Mouse (Mus musculus) intestine, embryonic 15.5 days (tissue): Measurements from ENCODE around the gene Majin. TPM values are rescaled to one million over a fixed set of nuclear protein-coding genes. Genes with fewer than 3 reads are reported as not detected.

Experiments used
- ATAC-seq: fragments of 200-750 bp; cut with Nextera tagmentation; 2 replicates; pipeline ENCODE4 v1.8.0; 2017; ENCODE audit warnings: moderate TSS enrichment, moderate library complexity
- H3K27ac ChIP-seq: fragments of 300-500 bp; sonication (generic); 2 replicates; pipeline ENCODE4 v1.5.1; 2015; ENCODE audit warnings: mild to moderate bottlenecking, inconsistent platforms
- H3K27me3 ChIP-seq: fragments of 300-500 bp; sonication (generic); replicated peaks from 2 replicates; pipeline ENCODE4 v1.6.1; 2015; ENCODE audit warnings: inconsistent platforms
- H3K36me3 ChIP-seq: fragments of 300-500 bp; sonication (generic); 2 replicates; pipeline ENCODE4 v1.6.1; 2015; ENCODE audit warnings: inconsistent platforms
- H3K4me1 ChIP-seq: fragments of 300-500 bp; sonication (generic); replicated peaks from 2 replicates; pipeline ENCODE4 v1.6.1; 2015; ENCODE audit warnings: inconsistent platforms
- H3K4me2 ChIP-seq: fragments of 300-500 bp; sonication (generic); replicated peaks from 2 replicates; pipeline ENCODE4 v1.6.1; 2015; ENCODE audit warnings: mild to moderate bottlenecking, inconsistent platforms
- H3K4me3 ChIP-seq: fragments of 300-500 bp; sonication (generic); replicated peaks from 2 replicates; pipeline ENCODE4 v1.5.1; 2015; ENCODE audit warnings: inconsistent platforms
- H3K9ac ChIP-seq: fragments of 300-500 bp; sonication (generic); 2 replicates; pipeline ENCODE4 v1.6.1; 2015; ENCODE audit warnings: inconsistent platforms
- H3K9me3 ChIP-seq: fragments of 300-500 bp; sonication (generic); 2 replicates; pipeline ENCODE4 v1.6.1; 2016; ENCODE audit warnings: inconsistent platforms
- WGBS: fragments of 180-500 bp; shearing (Covaris S2); methylation state at CpG from one replicate; pipeline ENCODE4 v1.1.7; 2015; 5-methylcytosine and 5-hydroxymethylcytosine counted together
- polyA plus RNA-seq: library from polyadenylated mRNA; unstranded; fragments of >200 nt; fragmentation: Nextera tagmentation; extraction: Ambion mirVana; gene quantifications from 2 replicates; pipeline ENCODE4 v1.2.1, GENCODE M21; 2015

Majin gene
- polyA plus RNA-seq, 1 experiment from 2014 or later = not detected

- ATAC-seq = peak; percentile 23; the same call in 1 of the 2 replicates
- 81% methylated on average over 8 of the region's 8 CpGs for WGBS
Observed at GRCm38 (mm10) chr19:6171215-6171614, 13.0 kb upstream of the Majin start.

GRCm38 (mm10) chr19:6174771-6175170, 9.4 kb upstream of the Majin start:
- no peaks in the 10 kb centered on the region for H3K4me1 ChIP-seq
- no peak overlapping the region for H3K9ac ChIP-seq
- H3K27me3 ChIP-seq = no peaks in the 10 kb centered on the region
- WGBS = 19% methylated on average over 5 of the region's 5 CpGs
- H3K9me3 ChIP-seq = no peaks in the 10 kb centered on the region
- H3K4me2 ChIP-seq = no peak overlapping the region
- no peak overlapping the region for H3K27ac ChIP-seq
- ATAC-seq = no peak
- no peak overlapping the region for H3K4me3 ChIP-seq
- H3K36me3 ChIP-seq = no peaks in the 10 kb centered on the region

More at GRCm38 (mm10) chr19:6171215-6171614, 13.0 kb upstream of the Majin start:
- Histone ChIP-seq H3K27ac (no peak overlapping the region), H3K4me1 (no peaks in the 10 kb centered on the region), H3K4me3 (no peak overlapping the region), H3K4me2 (no peak overlapping the region), H3K9me3 (no peaks in the 10 kb centered on the region), H3K36me3 (no peaks in the 10 kb centered on the region), H3K27me3 (no peaks in the 10 kb centered on the region), H3K9ac (no peak overlapping the region)

DNA sequence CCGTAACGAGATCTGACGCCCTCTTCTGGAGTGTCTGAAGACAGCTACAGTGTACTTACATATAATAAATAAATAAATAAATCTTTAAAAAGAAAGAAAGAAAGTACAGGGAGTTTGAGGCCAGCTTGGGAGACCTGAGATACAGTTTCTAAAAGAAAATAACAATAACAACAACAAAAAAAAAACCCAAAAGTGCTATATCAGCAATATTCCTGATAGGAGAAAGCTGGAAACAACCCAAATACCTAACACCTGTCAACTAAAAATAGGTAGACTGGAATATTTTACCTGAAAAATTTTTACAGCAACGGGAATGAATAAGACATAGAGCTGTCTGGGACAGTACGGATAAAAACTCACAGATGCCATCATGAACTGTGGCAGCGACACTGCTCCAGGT, 5.4 kb upstream of the Majin start:
- no peaks in the 10 kb centered on the region for H3K36me3 ChIP-seq
- H3K4me1 ChIP-seq = 0 out of 2 replicates have a peak, but pooled peaks cover 3% of the 10 kb centered on the region
- WGBS = 88% methylated on average over 6 of the region's 6 CpGs

GRCm38 (mm10) chr19:6181629-6182028, 2.6 kb upstream of the Majin start:
- no peak overlapping the region for H3K9ac ChIP-seq
- H3K4me2 ChIP-seq = no peak overlapping the region
- 10% methylated on average over 5 of the region's 5 CpGs for WGBS
- no peak for ATAC-seq
- H3K27ac ChIP-seq = no peak overlapping the region
- no peaks in the 10 kb centered on the region for H3K36me3 ChIP-seq
- H3K9me3 ChIP-seq = no peaks in the 10 kb centered on the region
- no peaks in the 10 kb centered on the region for H3K27me3 ChIP-seq
- H3K4me3 ChIP-seq = no peak overlapping the region
- 0 out of 2 replicates have a peak, but pooled peaks cover 3% of the 10 kb centered on the region for H3K4me1 ChIP-seq

More for the DNA sequence above, 5.4 kb upstream of the Majin start:
- ATAC-seq = no peak
- Histone ChIP-seq H3K9ac (no peak overlapping the region), H3K27ac (no peak overlapping the region), H3K4me3 (no peak overlapping the region), H3K27me3 (no peaks in the 10 kb centered on the region), H3K4me2 (no peak overlapping the region), H3K9me3 (no peaks in the 10 kb centered on the region)

GRCm38 (mm10) chr19:6182534-6182933, 1.7 kb upstream of the Majin start:
- no peaks in the 10 kb centered on the region for H3K9me3 ChIP-seq
- ATAC-seq = peak; percentile 78
- WGBS = 16% methylated on average over 3 of the region's 3 CpGs
- H3K4me2 ChIP-seq = peak overlapping the region; percentile 18; the same call in 1 of the 2 replicates
- no peaks in the 10 kb centered on the region for H3K36me3 ChIP-seq
- H3K27ac ChIP-seq = no peak overlapping the region
- no peaks in the 10 kb centered on the region for H3K27me3 ChIP-seq
- no peak overlapping the region for H3K4me3 ChIP-seq
- H3K9ac ChIP-seq = no peak overlapping the region
- 0 out of 2 replicates have a peak, but pooled peaks cover 3% of the 10 kb centered on the region for H3K4me1 ChIP-seq

DNA sequence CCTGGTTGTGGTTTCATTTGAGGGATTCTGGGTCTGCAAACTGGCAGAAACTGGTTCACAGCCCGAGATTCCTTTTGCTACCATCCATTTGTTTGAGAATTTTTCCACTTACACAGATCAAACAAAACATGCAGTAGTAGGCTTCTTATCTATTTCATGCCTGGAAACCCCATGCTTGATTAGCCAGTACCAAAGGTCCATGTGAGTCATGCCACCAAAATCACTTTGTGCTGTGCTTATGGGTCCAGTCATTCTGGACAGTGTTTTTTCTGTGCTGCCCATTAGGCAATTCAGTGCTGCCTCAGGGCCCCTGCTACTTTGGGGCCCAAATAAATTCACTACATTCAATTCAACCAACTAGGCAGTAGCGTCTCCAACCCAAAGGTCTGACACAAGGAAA, 20.1 kb downstream of the Majin start:
- no peaks in the 10 kb centered on the region for H3K36me3 ChIP-seq
- ATAC-seq = peak; percentile 66; the same call in 1 of the 2 replicates
- no peak overlapping the region for H3K9ac ChIP-seq
- no peaks in the 10 kb centered on the region for H3K9me3 ChIP-seq
- no peak overlapping the region for H3K4me2 ChIP-seq
- H3K27ac ChIP-seq = no peak overlapping the region
- H3K27me3 ChIP-seq = no peaks in the 10 kb centered on the region
- WGBS = 57% methylated on average over 2 of the region's 2 CpGs
- no peak overlapping the region for H3K4me3 ChIP-seq
- no peaks in the 10 kb centered on the region; the same call in 1 of the 2 replicates for H3K4me1 ChIP-seq

DNA sequence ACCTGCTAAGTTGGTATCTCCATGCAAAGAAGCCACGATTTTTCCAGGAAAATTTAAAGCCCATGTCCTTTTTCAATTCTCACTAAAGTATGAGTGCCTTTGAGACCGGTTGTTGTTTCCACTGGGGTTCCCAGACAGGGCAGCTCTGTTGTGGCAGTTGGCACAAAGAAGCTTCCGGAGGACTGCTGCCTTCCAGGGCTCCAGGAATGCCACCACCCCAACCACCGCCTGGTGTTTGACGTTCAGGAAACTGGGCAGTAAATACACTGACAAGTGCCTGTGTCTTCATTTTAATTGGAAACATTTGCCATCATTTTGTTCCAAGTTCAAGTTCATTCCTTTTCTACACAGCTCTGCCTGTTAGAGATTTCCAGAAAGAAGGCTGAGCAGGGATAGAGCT, 22.5 kb downstream of the Majin start:
- Histone ChIP-seq H3K27me3 (no peaks in the 10 kb centered on the region), H3K4me1 (no peaks in the 10 kb centered on the region; the same call in 1 of the 2 replicates), H3K9me3 (no peaks in the 10 kb centered on the region), H3K27ac (no peak overlapping the region), H3K9ac (no peak overlapping the region), H3K36me3 (no peaks in the 10 kb centered on the region), H3K4me2 (no peak overlapping the region), H3K4me3 (no peak overlapping the region)
- WGBS = 71% methylated on average over 5 of the region's 5 CpGs
- no peak for ATAC-seq

- no peaks in the 10 kb centered on the region for H3K4me1 ChIP-seq
- no peak overlapping the region for H3K27ac ChIP-seq
- no peaks in the 10 kb centered on the region for H3K36me3 ChIP-seq
- no peak for ATAC-seq
- 39% methylated on average over 6 of the region's 6 CpGs for WGBS
- H3K4me3 ChIP-seq = no peak overlapping the region
- no peaks in the 10 kb centered on the region for H3K27me3 ChIP-seq
- H3K9ac ChIP-seq = no peak overlapping the region
- no peak overlapping the region for H3K4me2 ChIP-seq
- H3K9me3 ChIP-seq = no peaks in the 10 kb centered on the region
Observed at GRCm38 (mm10) chr19:6216046-6216705, 32.0 kb downstream of the Majin start.

GRCm38 (mm10) chr19:6218606-6219005, 34.4 kb downstream of the Majin start:
- Histone ChIP-seq H3K4me3 (no peak overlapping the region), H3K36me3 (no peaks in the 10 kb centered on the region), H3K4me2 (no peak overlapping the region), H3K27ac (no peak overlapping the region), H3K9me3 (no peaks in the 10 kb centered on the region), H3K4me1 (no peaks in the 10 kb centered on the region), H3K9ac (no peak overlapping the region), H3K27me3 (no peaks in the 10 kb centered on the region)
- no peak for ATAC-seq
- 73% methylated on average over 6 of the region's 6 CpGs for WGBS

- ATAC-seq = peak; percentile 41
Observed at GRCm38 (mm10) chr19:6226135-6226534, 41.9 kb downstream of the Majin start, which contains the start of gene Gpha2. Gene Gpha2 (plus strand): TSS chr19:6226380.

GRCm38 (mm10) chr19:6226763-6227162, 42.6 kb downstream of the Majin start:
- H3K4me3 ChIP-seq = no peak overlapping the region
- H3K9me3 ChIP-seq = no peaks in the 10 kb centered on the region
- no peak overlapping the region for H3K9ac ChIP-seq
- H3K27ac ChIP-seq = no peak overlapping the region
- no peaks in the 10 kb centered on the region for H3K27me3 ChIP-seq
- peaks cover 6% of the 10 kb centered on the region; the same call in 1 of the 2 replicates for H3K4me1 ChIP-seq
- 88% methylated on average over 14 of the region's 14 CpGs for WGBS
- 0 out of 2 replicates have a peak, but pooled peaks cover 10% of the 10 kb centered on the region for H3K36me3 ChIP-seq
- H3K4me2 ChIP-seq = no peak overlapping the region
- ATAC-seq = no peak

More at GRCm38 (mm10) chr19:6226135-6226534, 41.9 kb downstream of the Majin start, which contains the start of gene Gpha2:
- Histone ChIP-seq H3K27me3 (no peaks in the 10 kb centered on the region), H3K9ac (no peak within 1 kb of the TSS), H3K36me3 (0 out of 2 replicates have a peak, but pooled peaks cover 10% of the 10 kb centered on the region), H3K4me1 (peaks cover 6% of the 10 kb centered on the region; the same call in 1 of the 2 replicates), H3K4me2 (no peak within 1 kb of the TSS), H3K27ac (peak within 1 kb of the TSS; percentile 32; the same call in 1 of the 2 replicates), H3K4me3 (no peak within 1 kb of the TSS), H3K9me3 (no peaks in the 10 kb centered on the region)
- WGBS = 30% methylated on average over 2 of the region's 2 CpGs

DNA sequence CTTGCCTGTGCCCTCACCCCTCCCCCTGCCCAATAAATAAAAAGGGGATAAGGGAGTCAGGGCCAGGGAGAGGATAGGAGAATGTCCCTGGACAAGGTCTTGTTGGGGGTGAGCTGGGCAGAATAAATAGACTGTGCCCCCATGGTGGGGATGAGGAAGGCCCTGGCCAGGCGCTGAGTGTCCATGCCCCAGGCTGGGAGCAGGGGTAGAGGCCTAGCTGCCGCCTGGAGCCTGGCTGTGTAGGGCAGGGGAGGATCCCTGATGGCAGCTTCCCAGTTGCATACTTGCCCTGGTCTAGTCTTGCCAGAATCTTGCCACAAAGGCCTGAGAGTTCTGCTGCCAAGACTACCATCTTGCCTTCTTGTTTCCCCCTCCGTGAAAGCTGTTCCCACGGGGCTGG, 43.7 kb downstream of the Majin start:
- no peak overlapping the region for H3K4me2 ChIP-seq
- no peaks in the 10 kb centered on the region for H3K27me3 ChIP-seq
- ATAC-seq = no peak
- 0 out of 2 replicates have a peak, but pooled peaks cover 10% of the 10 kb centered on the region for H3K36me3 ChIP-seq
- H3K4me3 ChIP-seq = no peak overlapping the region
- H3K9ac ChIP-seq = no peak overlapping the region
- WGBS = 90% methylated on average over 4 of the region's 4 CpGs
- H3K4me1 ChIP-seq = peaks cover 6% of the 10 kb centered on the region; the same call in 1 of the 2 replicates
- no peak overlapping the region for H3K27ac ChIP-seq
- H3K9me3 ChIP-seq = no peaks in the 10 kb centered on the region
